Mouse (Mus musculus): ENCODE measurements around the gene Klhl26.

The Klhl26 gene

GRCm38 (mm10) chr8:70501820-70502529 lies 25.2 kb upstream of the Klhl26 start:
- no peak for DNase-seq (ENCODE audit: low read depth, low spot score)

GRCm38 (mm10) chr8:70500386-70501301 lies 23.9 kb upstream of the Klhl26 start:
- DNase-seq (ENCODE audit: low read depth, low spot score) = no peak

- no peak for DNase-seq (ENCODE audit: low read depth, low spot score)
Measured at GRCm38 (mm10) chr8:70495771-70496062, 18.9 kb upstream of the Klhl26 start.

GRCm38 (mm10) chr8:70495001-70495770 lies 18.4 kb upstream of the Klhl26 start:
- no peak for DNase-seq (ENCODE audit: low read depth, low spot score)

GRCm38 (mm10) chr8:70494416-70494945 lies 17.7 kb upstream of the Klhl26 start:
- DNase-seq (ENCODE audit: low read depth, low spot score) = no peak

- DNase-seq (ENCODE audit: low read depth, low spot score) = no peak
Measured at GRCm38 (mm10) chr8:70493692-70494415, 17.1 kb upstream of the Klhl26 start.

GRCm38 (mm10) chr8:70492664-70493640 lies 16.2 kb upstream of the Klhl26 start, which contains the start of gene Crlf1:
Crlf1 (plus strand) TSS chr8:70493158.
- no peak for DNase-seq (ENCODE audit: low read depth, low spot score)

GRCm38 (mm10) chr8:70490880-70491495 lies 14.2 kb upstream of the Klhl26 start:
- DNase-seq (ENCODE audit: low read depth, low spot score) = no peak

GRCm38 (mm10) chr8:70490061-70490879 lies 13.5 kb upstream of the Klhl26 start:
- DNase-seq (ENCODE audit: low read depth, low spot score) = no peak

GRCm38 (mm10) chr8:70489576-70489975 lies 12.8 kb upstream of the Klhl26 start:
- DNase-seq (ENCODE audit: low read depth, low spot score) = no peak

- no peak for DNase-seq (ENCODE audit: low read depth, low spot score)
Measured at GRCm38 (mm10) chr8:70488931-70489470, 12.2 kb upstream of the Klhl26 start.

GRCm38 (mm10) chr8:70487993-70488796 lies 11.4 kb upstream of the Klhl26 start:
- no peak for DNase-seq (ENCODE audit: low read depth, low spot score)

GRCm38 (mm10) chr8:70486941-70487520 lies 10.3 kb upstream of the Klhl26 start, which contains the start of gene Tmem59l:
Tmem59l (minus strand) TSS chr8:70487358.
- no peak for DNase-seq (ENCODE audit: low read depth, low spot score)

GRCm38 (mm10) chr8:70486191-70486681 lies 9.5 kb upstream of the Klhl26 start:
- no peak for DNase-seq (ENCODE audit: low read depth, low spot score)

- DNase-seq (ENCODE audit: low read depth, low spot score) = no peak
Measured at GRCm38 (mm10) chr8:70482943-70483342, 6.2 kb upstream of the Klhl26 start.

GRCm38 (mm10) chr8:70481908-70482307 lies 5.1 kb upstream of the Klhl26 start:
- peak; percentile 89 for DNase-seq (ENCODE audit: low read depth, low spot score)
